Comparison of ENCODE assay signal across 13 mouse cellular contexts in genomic region chr12:12179292-12179865, GRCm38 (mm10).
A peak's percentile ranks its signal among the peaks of the same experiment; 100 is the strongest.
DNase-seq lines count a peak whose midpoint lies in the region; ATAC-seq and TF ChIP-seq lines count a peak whose summit lies in the region.
"Had no signal": no experiment of that assay in that cellular context is flagged by ENCODE, and none has a peak within 500 bp of the region (broad histone marks: within the 10 kb centered on the region; RNA-seq: fewer than 3 reads in every experiment).

No protein-coding gene starts in this region.

- no peak; the same call in 1 of the 2 replicates for TF ChIP-seq CTCF in hindbrain, postnatal 0 days (IDR thresholded peaks at IDR 0.05; ENCODE audit: low read depth)

- peaks cover 4% of the 10 kb centered on the region for H3K4me1 ChIP-seq in kidney, embryonic 14.5 days (ENCODE audit: control insufficient read depth, insufficient read depth, low read length)
- peaks cover 8% of the 10 kb centered on the region for H3K4me1 ChIP-seq in hindbrain, postnatal 0 days (ENCODE audit: insufficient read depth, low read length)
- H3K4me1 ChIP-seq in limb, embryonic 10.5 days = peaks cover 11% of the 10 kb centered on the region

- H3K27me3 ChIP-seq in kidney, embryonic 14.5 days (ENCODE audit: control insufficient read depth, insufficient read depth, low read length) = no peaks in the 10 kb centered on the region
- no peaks in the 10 kb centered on the region for H3K27me3 ChIP-seq in hindbrain, postnatal 0 days (ENCODE audit: insufficient read depth, low read length)
- no peaks in the 10 kb centered on the region for H3K27me3 ChIP-seq in limb, embryonic 10.5 days (ENCODE audit: low read depth, poor library complexity, severe bottlenecking)
- H3K27me3 ChIP-seq: embryonic facial prominence, embryonic 12.5 days had no signal

- H3K9me3 ChIP-seq in kidney, embryonic 14.5 days (ENCODE audit: control insufficient read depth, low read length) = no peaks in the 10 kb centered on the region
- no peaks in the 10 kb centered on the region for H3K9me3 ChIP-seq in hindbrain, postnatal 0 days (ENCODE audit: low read length)
- no peaks in the 10 kb centered on the region for H3K9me3 ChIP-seq in limb, embryonic 10.5 days (replicated peaks)
- H3K9me3 ChIP-seq: embryonic facial prominence, embryonic 12.5 days; megakaryocyte, embryonic 14.5 days had no signal

- WGBS in kidney, embryonic 14.5 days = 65% methylated on average over 10 of the region's 10 CpGs
- WGBS in hindbrain, postnatal 0 days = 40% methylated on average over 10 of the region's 10 CpGs
- 75% methylated on average over 10 of the region's 10 CpGs for WGBS in limb, embryonic 10.5 days

- no peak overlapping the region for H3K9ac ChIP-seq in kidney, embryonic 14.5 days (ENCODE audit: low read depth, low read length)
- no peak overlapping the region for H3K9ac ChIP-seq in hindbrain, postnatal 0 days (replicated peaks; ENCODE audit: low read length)
- H3K9ac ChIP-seq: embryonic facial prominence, embryonic 12.5 days had no signal

- peak; percentile 37; the same call in 1 of the 2 replicates for ATAC-seq in kidney, embryonic 14.5 days (ENCODE audit: low FRiP score, low TSS enrichment)
- peak; percentile 69 for ATAC-seq in hindbrain, postnatal 0 days

- no peak overlapping the region for H3K4me2 ChIP-seq in kidney, embryonic 14.5 days (replicated peaks; ENCODE audit: low read depth, low read length)
- no peak overlapping the region for H3K4me2 ChIP-seq in hindbrain, postnatal 0 days (ENCODE audit: low read depth, low read length)
- H3K4me2 ChIP-seq: embryonic facial prominence, embryonic 12.5 days had no signal

- no peak overlapping the region for H3K4me3 ChIP-seq in kidney, embryonic 14.5 days (ENCODE audit: low read length)
- H3K4me3 ChIP-seq in hindbrain, postnatal 0 days (ENCODE audit: low read length) = no peak overlapping the region
- no peak overlapping the region for H3K4me3 ChIP-seq in limb, embryonic 10.5 days
- H3K4me3 ChIP-seq: embryonic facial prominence, embryonic 12.5 days; megakaryocyte, embryonic 14.5 days had no signal

- no peak overlapping the region for H3K27ac ChIP-seq in kidney, embryonic 14.5 days (ENCODE audit: low read depth, low read length)
- no peak overlapping the region for H3K27ac ChIP-seq in hindbrain, postnatal 0 days
- H3K27ac ChIP-seq in limb, embryonic 10.5 days = no peak overlapping the region
- H3K27ac ChIP-seq: embryonic facial prominence, embryonic 12.5 days had no signal

- H3K36me3 ChIP-seq in kidney, embryonic 14.5 days (ENCODE audit: control insufficient read depth, insufficient read depth, low read length) = no peaks in the 10 kb centered on the region
- H3K36me3 ChIP-seq in hindbrain, postnatal 0 days (ENCODE audit: insufficient read depth, low read length) = no peaks in the 10 kb centered on the region
- H3K36me3 ChIP-seq in limb, embryonic 10.5 days = no peaks in the 10 kb centered on the region
- H3K36me3 ChIP-seq: embryonic facial prominence, embryonic 12.5 days had no signal

- no peak for DNase-seq in kidney, postnatal 4 days
- peak; percentile 75 for DNase-seq in brain, adult 2 months (ENCODE audit: low read depth, low spot score)
- peak; percentile 28 to 35 for DNase-seq in heart, adult 9 months (ENCODE audit: low spot score in 2 of 2)
- peak; percentile 61 for DNase-seq in hindbrain, postnatal 0 days (ENCODE audit: low spot score)
- no peak for DNase-seq in spleen, postnatal 14 days (ENCODE audit: low spot score in 2 of 2)
- no peak for DNase-seq in limb, embryonic 10.5 days (ENCODE audit: low spot score)
- DNase-seq: gastrocnemius, postnatal 14 days; kidney, postnatal 10 days; right cerebral cortex, postnatal 4 days; thymus, postnatal 36 days had no signal

Comparison
In these comparisons a context has a peak if more than half of its experiments do, and no peak if none do; other contexts are left out.
1. DNase-seq: peak in brain, adult 2 months (single experiment), heart, adult 9 months (2 of 2) and hindbrain, postnatal 0 days (single experiment); none in kidney, postnatal 4 days (0 of 2), spleen, postnatal 14 days (0 of 2) and limb, embryonic 10.5 days (single experiment).